ENCODE assay signal across 21 mouse cellular contexts in genomic region chr9:123536613-123537012, GRCm38 (mm10). TPM values are rescaled to one million over a fixed set of nuclear protein-coding genes. Genes with fewer than 3 reads are reported as not detected.
DNase-seq lines count a peak whose midpoint lies in the region; TF ChIP-seq lines count a peak whose summit lies in the region.
"Had no signal": no experiment of that assay in that cellular context is flagged by ENCODE, and none has a peak within 500 bp of the region (broad histone marks: within the 10 kb centered on the region; RNA-seq: fewer than 3 reads in every experiment).

No protein-coding gene starts in this region.

- no peak for DNase-seq in gastrocnemius, adult 2 months
- DNase-seq in gastrocnemius, postnatal 25 days, result no peak
- DNase-seq in spleen, postnatal 14 days (ENCODE audit: low spot score in 2 of 2), result no peak
- DNase-seq in neural tube, embryonic 10.5 days (ENCODE audit: extremely low spot score, low spot score), result no peak
- DNase-seq: adrenal gland, adult 8-10 months; adrenal gland, postnatal 14 days; adrenal gland, postnatal 36 days; B cell, adult 2 months; cerebellum, adult 11 months; cerebellum, adult 18-20 months; cerebellum, adult 8-10 months; cerebellum, adult 9-11 months; cerebellum, postnatal 14 days; cerebellum, postnatal 36 days; embryo, embryonic 11 days had no signal

- no peak for TF ChIP-seq CTCF in gastrocnemius, adult 2 months (IDR thresholded peaks at IDR 0.05)
- TF ChIP-seq CTCF in bone marrow macrophage, adult 2 months (IDR thresholded peaks at IDR 0.05; ENCODE audit: low read depth, low read length), result no peak

- peak overlapping the region; percentile 78 for H3K27ac ChIP-seq in gastrocnemius, adult 2 months
- H3K27ac ChIP-seq in bone marrow macrophage, adult 2 months (ENCODE audit: insufficient read depth, low read depth, low read length), result peak overlapping the region; percentile 32; the same call in 1 of the 2 replicates
- H3K27ac ChIP-seq: embryonic facial prominence, embryonic 13.5 days; embryonic facial prominence, embryonic 15.5 days; forebrain, embryonic 10.5 days; forebrain, embryonic 12.5 days had no signal

- peaks cover 42% of the 10 kb centered on the region for H3K4me1 ChIP-seq in bone marrow macrophage, adult 2 months (ENCODE audit: control insufficient read depth, insufficient read depth, low read length)

- no peak for TF ChIP-seq POLR2A in bone marrow macrophage, adult 2 months (IDR thresholded peaks at IDR 0.05; ENCODE audit: borderline replicate concordance, low read depth, low read length)

- no peak overlapping the region for H3K4me3 ChIP-seq in gastrocnemius, adult 2 months
- H3K4me3 ChIP-seq in bone marrow macrophage, adult 2 months (ENCODE audit: insufficient read depth, low read length), result no peak overlapping the region
- H3K4me3 ChIP-seq: embryonic facial prominence, embryonic 13.5 days; embryonic facial prominence, embryonic 15.5 days; erythroblast, embryonic 14.5 days; forebrain, embryonic 10.5 days; forebrain, embryonic 12.5 days had no signal

- intact Hi-C loops in gastrocnemius, adult 2 months (cut with DNase I), result no loop called here

RNA-seq across cellular contexts. Expression of gene Sacm1l, which starts 7.1 kb away (rescaled TPM):
- total RNA-seq in gastrocnemius, adult 2 months (2021), result 10 to 100 TPM; 19.8 to 22.9 TPM
- total RNA-seq in gastrocnemius, postnatal 25 days (2021), result 10 to 100 TPM; 20.6 to 21.3 TPM
- 34.8 and 37.9 TPM in 2 replicates for polyA plus RNA-seq in bone marrow macrophage, adult 2 months (2012; ENCODE audit: insufficient read depth, insufficient read length, missing spikeins)

RNA-seq across cellular contexts. Expression of gene Limd1, which starts 58.1 kb away (rescaled TPM):
- total RNA-seq in gastrocnemius, adult 2 months (2021), result 10 to 100 TPM; 31.5 to 41.1 TPM
- total RNA-seq in gastrocnemius, postnatal 25 days (2021), result 10 to 100 TPM; 25.8 to 29.2 TPM
- 35.2 and 36.1 TPM in 2 replicates for polyA plus RNA-seq in bone marrow macrophage, adult 2 months (2012; ENCODE audit: insufficient read depth, insufficient read length, missing spikeins)
